Mouse (Mus musculus) myocyte (in vitro differentiated cells): ENCODE measurements around the gene 1110032F04Rik. TPM values are rescaled to one million over a fixed set of nuclear protein-coding genes. Genes with fewer than 3 reads are reported as not detected.

ENCODE experiments used
- H3K27me3 ChIP-seq: one replicate; pipeline ENCODE4 v1.6.1; 2011; ENCODE audit not compliant: control insufficient read depth, insufficient read depth, insufficient read length
- H3K36me3 ChIP-seq: one replicate; pipeline ENCODE4 v1.6.1; 2011; ENCODE audit not compliant: control insufficient read depth, insufficient read depth
- H3K4me2 ChIP-seq: one replicate; pipeline ENCODE4 v1.6.1; 2011; ENCODE audit warnings: low read depth, control low read depth
- H3K4me3 ChIP-seq: one replicate; pipeline ENCODE4 v1.5.1; 2011; ENCODE audit warnings: mild to moderate bottlenecking, control low read depth, moderate library complexity
- H3K79me2 ChIP-seq: one replicate; pipeline ENCODE4 v1.6.1; 2011; ENCODE audit not compliant: control insufficient read depth, insufficient read depth
- H3ac ChIP-seq: one replicate; pipeline ENCODE4 v1.6.1; 2011; ENCODE audit not compliant: control insufficient read depth, insufficient read length
- CEBPB ChIP-seq: IDR thresholded peaks from 2 replicates; pipeline ENCODE4 v1.6.1; 2011; ENCODE audit warnings: mild to moderate bottlenecking, moderate library complexity; ENCODE audit not compliant: poor library complexity, insufficient read depth, severe bottlenecking
- E2F4 ChIP-seq: IDR thresholded peaks from one replicate; pipeline ENCODE4 v1.6.1; 2011; ENCODE audit warnings: mild to moderate bottlenecking, control low read depth, moderate library complexity; ENCODE audit not compliant: insufficient read depth
- MAX ChIP-seq: IDR thresholded peaks from one replicate; pipeline ENCODE4 v1.6.1; 2011; ENCODE audit warnings: low read depth, mild to moderate bottlenecking, control low read depth
- MYOD1 ChIP-seq, 3 experiments: IDR thresholded peaks; one replicate each; pipeline ENCODE4 v1.6.1; 2011; ENCODE audit warnings: control low read depth in 2 of 3, low read depth in 2 of 3, mild to moderate bottlenecking in 2 of 3, moderate library complexity in 1 of 3; ENCODE audit not compliant: insufficient read length in 2 of 3, control insufficient read depth in 1 of 3
- MYOG ChIP-seq, 3 experiments: IDR thresholded peaks; one replicate each; pipeline ENCODE4 v1.6.1; 2011; ENCODE audit warnings: control low read depth in 2 of 3, low read depth in 2 of 3, mild to moderate bottlenecking in 2 of 3; ENCODE audit not compliant: insufficient read length in 2 of 3, control insufficient read depth in 1 of 3, insufficient read depth in 1 of 3
- POLR2A ChIP-seq: IDR thresholded peaks from one replicate; pipeline ENCODE4 v1.6.1; 2011; ENCODE audit warnings: low read depth, mild to moderate bottlenecking, control low read depth, moderate library complexity; ENCODE audit not compliant: insufficient read length
- POLR2AphosphoS2 ChIP-seq: IDR thresholded peaks from one replicate; pipeline ENCODE4 v1.6.1; 2011; ENCODE audit warnings: low read depth, control low read depth; ENCODE audit not compliant: insufficient read length
- REST ChIP-seq: IDR thresholded peaks from one replicate; pipeline ENCODE4 v1.6.1; 2011; ENCODE audit warnings: mild to moderate bottlenecking, control low read depth, moderate library complexity; ENCODE audit not compliant: insufficient read depth, insufficient read length
- SRF ChIP-seq: IDR thresholded peaks from one replicate; pipeline ENCODE4 v1.6.1; 2011; ENCODE audit warnings: low read depth; ENCODE audit not compliant: control insufficient read depth, insufficient read length
- TCF12 ChIP-seq: IDR thresholded peaks from one replicate; pipeline ENCODE4 v1.6.1; 2011; ENCODE audit warnings: mild to moderate bottlenecking, control low read depth; ENCODE audit not compliant: poor library complexity, insufficient read depth, severe bottlenecking
- TCF3 ChIP-seq: IDR thresholded peaks from one replicate; pipeline ENCODE4 v1.6.1; 2011; ENCODE audit warnings: low read depth, control low read depth; ENCODE audit not compliant: insufficient read length
- USF1 ChIP-seq: IDR thresholded peaks from one replicate; pipeline ENCODE4 v1.6.1; 2011; ENCODE audit warnings: low read depth, mild to moderate bottlenecking, control low read depth, moderate library complexity
- polyA plus RNA-seq: library from polyadenylated mRNA; unstranded; fragments of >200 nt; fragmentation: generic; extraction: Trizol; gene quantifications from one replicate; pipeline ENCODE4 v1.2.1, GENCODE M21; 2012; ENCODE audit warnings: missing spikeins

The 1110032F04Rik gene
- polyA plus RNA-seq, 1 experiment, result not detected

- Histone ChIP-seq H3K4me3 (no peak overlapping the region), H3K4me2 (no peak overlapping the region), H3ac (no peak overlapping the region), H3K36me3 (peaks cover 3% of the 10 kb centered on the region), H3K27me3 (no peaks in the 10 kb centered on the region), H3K79me2 (no peaks in the 10 kb centered on the region)
- TF ChIP-seq REST, result no peak
- TF ChIP-seq POLR2A, result no peak
- TF ChIP-seq USF1, result no peak
- TF ChIP-seq E2F4, result no peak
- TF ChIP-seq TCF12, result no peak
- no peak for TF ChIP-seq MYOD1 (IDR thresholded peaks at IDR 0.05; ENCODE audit: control insufficient read depth in 1 of 3, insufficient read length in 2 of 3, low read depth in 2 of 3)
- TF ChIP-seq MAX, result no peak
- no peak for TF ChIP-seq POLR2AphosphoS2
- TF ChIP-seq MYOG (IDR thresholded peaks at IDR 0.05; ENCODE audit: control insufficient read depth in 1 of 3, insufficient read depth in 1 of 3, insufficient read length in 2 of 3, low read depth in 2 of 3), result no peak
- TF ChIP-seq TCF3, result no peak
- no peak for TF ChIP-seq CEBPB
Observed at GRCm38 (mm10) chr3:68904902-68905778, 35.8 kb downstream of the 1110032F04Rik start.

GRCm38 (mm10) chr3:68907509-68907908 is 38.1 kb downstream of the 1110032F04Rik start:
- Histone ChIP-seq H3K79me2 (no peaks in the 10 kb centered on the region), H3K4me2 (no peak overlapping the region), H3ac (no peak overlapping the region), H3K4me3 (no peak overlapping the region), H3K27me3 (no peaks in the 10 kb centered on the region), H3K36me3 (peaks cover 9% of the 10 kb centered on the region)
- no peak for TF ChIP-seq POLR2A
- no peak for TF ChIP-seq REST
- no peak for TF ChIP-seq USF1
- TF ChIP-seq E2F4, result no peak
- no peak for TF ChIP-seq MYOD1 (IDR thresholded peaks at IDR 0.05; ENCODE audit: control insufficient read depth in 1 of 3, insufficient read length in 2 of 3, low read depth in 2 of 3)
- TF ChIP-seq SRF, result no peak
- TF ChIP-seq TCF3, result no peak
- no peak for TF ChIP-seq CEBPB
- no peak for TF ChIP-seq TCF12
- TF ChIP-seq MAX, result no peak
- TF ChIP-seq POLR2AphosphoS2, result no peak
- TF ChIP-seq MYOG (IDR thresholded peaks at IDR 0.05; ENCODE audit: control insufficient read depth in 1 of 3, insufficient read depth in 1 of 3, insufficient read length in 2 of 3, low read depth in 2 of 3), result no peak

Other genes starting within 250 kb of the 1110032F04Rik start
- 3.4 TPM for gene Il12a, start 178.9 kb upstream of the 1110032F04Rik start, polyA plus RNA-seq
- 3.5 TPM for gene Ift80, start 135.0 kb downstream of the 1110032F04Rik start, polyA plus RNA-seq
- 14.2 TPM for gene Smc4, start 135.2 kb downstream of the 1110032F04Rik start, polyA plus RNA-seq
- gene Trim59, start 175.2 kb downstream of the 1110032F04Rik start, polyA plus RNA-seq, result 8.2 TPM